Mouse (Mus musculus) stomach, postnatal 0 days (tissue): Measurements from ENCODE around the gene 6030408B16Rik.

Source experiments
- CTCF ChIP-seq: IDR thresholded peaks from 2 replicates; pipeline ENCODE4 v1.5.1; 2016; ENCODE audit warnings: antibody characterized with exemption, low read depth, mild to moderate bottlenecking, moderate library complexity
- EP300 ChIP-seq: optimal IDR thresholded peaks from 2 replicates; pipeline ENCODE3; 2016; ENCODE audit warnings: antibody characterized with exemption

GRCm38 (mm10) chr15:101297988-101298387 is 5.0 kb downstream of the 6030408B16Rik start:
- no peak for TF ChIP-seq CTCF
- TF ChIP-seq EP300 = no peak
